Mouse (Mus musculus): ENCODE measurements at regions not wholly inside any gene's neighbourhood (a gene's known extent, or its start where the extent isn't known, plus 50 kb on each side); places are given as distances from the start of the nearest gene placed in this dataset.

GRCm38 (mm10) chr11:112298901-112299341, 483.1 kb upstream of the Sox9 start:
- no peaks in the 10 kb centered on the region for H3K36me3 ChIP-seq (ENCODE audit: control insufficient read depth, insufficient read depth, low read length)
- 42% methylated on average over 5 of the region's 5 CpGs for WGBS
- no peak overlapping the region for H3K9ac ChIP-seq (ENCODE audit: low read length)
- no peak overlapping the region for H3K27ac ChIP-seq (replicated peaks)
- DNase-seq (ENCODE audit: low spot score) (no peak), ATAC-seq (ENCODE audit: low FRiP score, low TSS enrichment) (no peak)
- no peaks in the 10 kb centered on the region for H3K27me3 ChIP-seq (ENCODE audit: control insufficient read depth, insufficient read depth, low read length)
- no peak overlapping the region for H3K4me3 ChIP-seq (ENCODE audit: low read depth, low read length)
- no peak for TF ChIP-seq CTCF (IDR thresholded peaks at IDR 0.05; ENCODE audit: low read depth)
- TF ChIP-seq EP300 (optimal IDR thresholded peaks at IDR 0.05) = no peak
- no peak overlapping the region for H3K4me2 ChIP-seq (replicated peaks; ENCODE audit: low read depth)
- no peaks in the 10 kb centered on the region for H3K4me1 ChIP-seq (replicated peaks; ENCODE audit: control insufficient read depth, insufficient read depth)
- H3K9me3 ChIP-seq (ENCODE audit: control insufficient read depth, low read length) = no peaks in the 10 kb centered on the region

GRCm38 (mm10) chr11:112303091-112303490, 478.9 kb upstream of the Sox9 start:
- ATAC-seq (ENCODE audit: low FRiP score, low TSS enrichment) (no peak), DNase-seq (ENCODE audit: low spot score) (no peak)
- H3K4me3 ChIP-seq (ENCODE audit: low read depth, low read length) = no peak overlapping the region
- no peaks in the 10 kb centered on the region for H3K36me3 ChIP-seq (ENCODE audit: control insufficient read depth, insufficient read depth, low read length)
- H3K9me3 ChIP-seq (ENCODE audit: control insufficient read depth, low read length) = no peaks in the 10 kb centered on the region
- no peaks in the 10 kb centered on the region for H3K27me3 ChIP-seq (ENCODE audit: control insufficient read depth, insufficient read depth, low read length)
- no peak overlapping the region for H3K9ac ChIP-seq (ENCODE audit: low read length)
- TF ChIP-seq EP300 (optimal IDR thresholded peaks at IDR 0.05) (no peak), CTCF (IDR thresholded peaks at IDR 0.05; ENCODE audit: low read depth) (no peak)
- H3K4me1 ChIP-seq (replicated peaks; ENCODE audit: control insufficient read depth, insufficient read depth) = no peaks in the 10 kb centered on the region
- no peak overlapping the region for H3K27ac ChIP-seq (replicated peaks)
- 61% methylated on average over 2 of the region's 2 CpGs for WGBS
- no peak overlapping the region for H3K4me2 ChIP-seq (replicated peaks; ENCODE audit: low read depth)

- no peak overlapping the region for H3K4me3 ChIP-seq (ENCODE audit: low read depth, low read length)
- H3K27ac ChIP-seq (replicated peaks) = no peak overlapping the region
- TF ChIP-seq CTCF (IDR thresholded peaks at IDR 0.05; ENCODE audit: low read depth) = no peak
- TF ChIP-seq EP300 (optimal IDR thresholded peaks at IDR 0.05) = no peak
- H3K9ac ChIP-seq (ENCODE audit: low read length) = no peak overlapping the region
- no peak for DNase-seq (ENCODE audit: low spot score)
- H3K9me3 ChIP-seq (ENCODE audit: control insufficient read depth, low read length) = no peaks in the 10 kb centered on the region
- no peaks in the 10 kb centered on the region for H3K27me3 ChIP-seq (ENCODE audit: control insufficient read depth, insufficient read depth, low read length)
- no peak overlapping the region for H3K4me2 ChIP-seq (replicated peaks; ENCODE audit: low read depth)
- no peaks in the 10 kb centered on the region for H3K4me1 ChIP-seq (replicated peaks; ENCODE audit: control insufficient read depth, insufficient read depth)
- WGBS = 85% methylated on average over 4 of the region's 4 CpGs
- no peaks in the 10 kb centered on the region for H3K36me3 ChIP-seq (ENCODE audit: control insufficient read depth, insufficient read depth, low read length)
- ATAC-seq (ENCODE audit: low FRiP score, low TSS enrichment) = no peak
Observed at GRCm38 (mm10) chr11:112325850-112326249, 456.2 kb upstream of the Sox9 start.

- H3K9me3 ChIP-seq (ENCODE audit: control insufficient read depth, low read length) = no peaks in the 10 kb centered on the region
- H3K4me3 ChIP-seq (ENCODE audit: low read depth, low read length) = no peak overlapping the region
- H3K4me1 ChIP-seq (replicated peaks; ENCODE audit: control insufficient read depth, insufficient read depth) = no peaks in the 10 kb centered on the region
- H3K27me3 ChIP-seq (ENCODE audit: control insufficient read depth, insufficient read depth, low read length) = no peaks in the 10 kb centered on the region
- DNase-seq (ENCODE audit: low spot score) (no peak), ATAC-seq (ENCODE audit: low FRiP score, low TSS enrichment) (no peak)
- H3K27ac ChIP-seq (replicated peaks) = no peak overlapping the region
- H3K36me3 ChIP-seq (ENCODE audit: control insufficient read depth, insufficient read depth, low read length) = no peaks in the 10 kb centered on the region
- TF ChIP-seq EP300 (optimal IDR thresholded peaks at IDR 0.05) = no peak
- no peak for TF ChIP-seq CTCF (IDR thresholded peaks at IDR 0.05; ENCODE audit: low read depth)
- H3K9ac ChIP-seq (ENCODE audit: low read length) = no peak overlapping the region
- 52% methylated on average over 4 of the region's 4 CpGs for WGBS
- no peak overlapping the region for H3K4me2 ChIP-seq (replicated peaks; ENCODE audit: low read depth)
Observed at GRCm38 (mm10) chr11:112327606-112328005, 454.4 kb upstream of the Sox9 start.

- Histone ChIP-seq H3K27me3 (ENCODE audit: control insufficient read depth, insufficient read depth, low read length) (no peaks in the 10 kb centered on the region), H3K4me2 (replicated peaks; ENCODE audit: low read depth) (no peak overlapping the region), H3K4me1 (replicated peaks; ENCODE audit: control insufficient read depth, insufficient read depth) (no peaks in the 10 kb centered on the region), H3K4me3 (ENCODE audit: low read depth, low read length) (no peak overlapping the region), H3K36me3 (ENCODE audit: control insufficient read depth, insufficient read depth, low read length) (no peaks in the 10 kb centered on the region), H3K9ac (ENCODE audit: low read length) (no peak overlapping the region), H3K9me3 (ENCODE audit: control insufficient read depth, low read length) (no peaks in the 10 kb centered on the region), H3K27ac (replicated peaks) (no peak overlapping the region)
- no peak for ATAC-seq (ENCODE audit: low FRiP score, low TSS enrichment)
- DNase-seq (ENCODE audit: low spot score) = no peak
- TF ChIP-seq CTCF (IDR thresholded peaks at IDR 0.05; ENCODE audit: low read depth) = no peak
- no peak for TF ChIP-seq EP300 (optimal IDR thresholded peaks at IDR 0.05)
- 43% methylated on average over 6 of the region's 6 CpGs for WGBS
Observed at GRCm38 (mm10) chr11:112345133-112345532, 436.9 kb upstream of the Sox9 start.

- DNase-seq (ENCODE audit: low spot score) = no peak
- H3K27me3 ChIP-seq (ENCODE audit: control insufficient read depth, insufficient read depth, low read length) = no peaks in the 10 kb centered on the region
- no peaks in the 10 kb centered on the region for H3K9me3 ChIP-seq (ENCODE audit: control insufficient read depth, low read length)
- no peak overlapping the region for H3K9ac ChIP-seq (ENCODE audit: low read length)
- 35% methylated on average over 3 of the region's 3 CpGs for WGBS
- no peaks in the 10 kb centered on the region for H3K4me1 ChIP-seq (replicated peaks; ENCODE audit: control insufficient read depth, insufficient read depth)
- no peaks in the 10 kb centered on the region for H3K36me3 ChIP-seq (ENCODE audit: control insufficient read depth, insufficient read depth, low read length)
- H3K27ac ChIP-seq (replicated peaks) = no peak overlapping the region
- ATAC-seq (ENCODE audit: low FRiP score, low TSS enrichment) = no peak
- H3K4me2 ChIP-seq (replicated peaks; ENCODE audit: low read depth) = no peak overlapping the region
- no peak for TF ChIP-seq CTCF (IDR thresholded peaks at IDR 0.05; ENCODE audit: low read depth)
- no peak for TF ChIP-seq EP300 (optimal IDR thresholded peaks at IDR 0.05)
- no peak overlapping the region for H3K4me3 ChIP-seq (ENCODE audit: low read depth, low read length)
Observed at GRCm38 (mm10) chr11:112345586-112345985, 436.4 kb upstream of the Sox9 start.
